Mouse (Mus musculus): ENCODE data around the gene Uba2.
A peak's percentile ranks its signal among the peaks of the same experiment; 100 is the strongest.
"Not testable (repeated sequence)": the region's sequence is repeated elsewhere in the genome, so short reads cannot be mapped to it uniquely, and the experiment has no call there.

Uba2 gene

DNA sequence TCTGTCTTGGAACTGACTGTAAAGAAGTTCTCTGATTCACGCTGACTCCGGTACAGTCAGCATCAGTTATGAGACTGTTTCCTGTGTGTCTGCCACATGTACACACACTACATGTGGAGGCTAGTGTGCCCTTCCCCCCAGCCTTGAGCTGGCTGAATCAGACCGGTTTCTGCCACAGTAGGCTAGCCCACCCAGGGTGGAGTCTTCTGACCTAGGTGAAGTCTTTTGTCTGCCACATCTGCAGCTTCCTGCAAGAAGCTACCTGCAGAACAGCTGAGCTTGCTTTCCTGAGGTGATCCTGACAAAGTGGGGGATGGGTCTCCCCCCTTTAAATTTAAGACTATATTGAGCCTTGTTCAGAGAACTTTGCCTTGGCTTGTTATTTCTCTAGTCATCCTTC lies at the start of gene Uba2:
Uba2 (minus strand) TSS at position 146 of the 400 bp plus-strand sequence.
- DNase-seq (ENCODE audit: low spot score), result peak; percentile 24

DNA sequence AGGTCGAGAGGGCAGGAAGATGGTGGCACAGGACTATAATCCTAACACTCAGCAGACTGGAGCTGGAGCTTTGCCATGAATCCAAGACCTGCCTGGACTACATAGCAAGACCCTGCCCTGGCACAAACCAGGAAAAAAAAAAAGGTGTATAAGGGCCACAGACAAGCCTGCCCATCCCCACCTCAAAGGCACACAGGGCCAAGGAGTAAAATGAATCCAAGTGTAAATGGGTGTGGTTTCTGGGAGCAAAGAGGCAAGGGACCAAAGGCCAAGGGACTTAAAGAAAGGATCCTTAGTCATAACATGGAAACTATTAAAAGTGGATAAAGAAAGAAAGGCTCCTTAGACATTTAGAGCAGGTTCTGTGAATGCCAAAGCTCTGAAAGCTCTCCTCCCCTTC lies 49.1 kb upstream of the Uba2 start:
- DNase-seq (ENCODE audit: low spot score), result no peak

DNA sequence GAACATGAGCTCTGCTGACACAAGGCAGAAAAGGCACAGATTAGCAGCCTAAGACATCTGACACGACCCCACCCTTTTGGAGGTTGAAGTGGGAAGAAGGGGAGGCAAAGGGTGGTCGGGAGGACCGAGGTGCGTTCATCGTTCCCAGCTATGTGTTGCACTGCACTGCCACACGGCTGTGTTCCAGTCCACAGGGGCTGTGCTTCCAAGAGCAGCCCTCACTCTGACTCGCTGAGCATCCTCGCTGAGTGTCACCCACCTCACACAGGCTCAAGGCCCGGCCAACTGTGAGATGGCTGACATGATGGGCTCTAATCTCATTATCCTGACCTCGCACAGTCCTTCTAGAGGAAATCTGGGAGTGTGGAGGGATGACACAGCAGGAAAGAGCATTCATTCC lies 47.1 kb upstream of the Uba2 start:
- DNase-seq (ENCODE audit: low spot score), result no peak

DNA sequence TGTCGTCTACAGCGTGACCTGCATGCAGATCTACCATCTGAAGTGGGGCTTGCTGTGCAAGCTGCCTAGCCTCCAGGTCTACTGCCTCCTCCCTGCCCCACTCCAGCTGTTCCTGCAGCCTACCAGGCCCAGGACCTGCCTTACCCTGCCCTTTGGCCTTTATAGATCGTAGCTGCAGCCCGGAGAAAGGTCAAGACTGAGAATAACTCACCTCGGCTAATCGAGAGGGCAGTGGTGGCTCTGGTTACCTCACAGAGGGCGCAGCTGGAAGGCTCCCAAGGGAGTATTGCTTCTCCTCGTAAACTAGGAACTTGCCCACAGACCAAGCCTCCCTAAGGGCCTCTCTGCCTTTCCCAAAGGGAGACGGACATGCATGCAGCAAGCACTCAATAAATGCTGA lies 46.1 kb upstream of the Uba2 start:
- DNase-seq (ENCODE audit: low spot score), result peak; percentile 60

DNA sequence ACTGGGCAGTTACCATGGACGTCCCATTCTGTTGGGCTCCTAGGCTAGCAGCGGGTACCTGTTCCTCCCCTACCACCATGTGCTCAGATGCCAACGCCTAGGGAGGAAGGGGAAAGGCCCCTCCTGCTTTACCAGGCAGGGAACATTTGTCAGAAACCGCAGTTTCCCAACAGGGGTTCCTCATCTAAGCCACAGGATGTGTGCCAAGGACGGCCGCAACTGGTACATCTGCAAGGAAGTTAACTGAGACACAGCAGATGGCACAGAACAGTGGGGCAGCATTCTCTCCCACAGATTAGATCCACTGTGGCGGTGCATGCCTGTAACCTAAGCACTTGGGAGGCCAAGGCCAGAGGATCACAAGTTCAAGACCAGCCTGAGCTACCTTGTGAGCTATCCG lies 45.2 kb upstream of the Uba2 start:
- DNase-seq (ENCODE audit: low spot score), result no peak

DNA sequence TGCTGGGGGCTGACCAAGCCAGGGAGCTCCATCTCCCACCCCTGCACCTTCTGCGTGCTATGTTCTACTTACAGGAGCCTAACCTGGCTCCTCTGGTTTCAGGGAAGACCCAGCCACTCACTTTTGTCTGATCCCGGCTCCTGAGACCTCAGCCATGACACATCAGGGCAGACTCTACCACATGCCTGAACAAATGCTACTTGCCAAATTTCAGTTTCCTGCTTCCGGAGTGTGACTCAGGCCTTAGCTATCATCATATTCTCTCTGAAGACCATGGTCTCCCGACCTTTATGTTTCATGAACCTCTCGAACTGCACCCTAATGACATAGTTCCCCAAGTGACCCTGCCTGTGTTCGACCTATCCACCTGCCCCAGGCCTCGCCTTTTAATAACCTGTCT lies 43.9 kb upstream of the Uba2 start:
- DNase-seq (ENCODE audit: low spot score), result no peak

DNA sequence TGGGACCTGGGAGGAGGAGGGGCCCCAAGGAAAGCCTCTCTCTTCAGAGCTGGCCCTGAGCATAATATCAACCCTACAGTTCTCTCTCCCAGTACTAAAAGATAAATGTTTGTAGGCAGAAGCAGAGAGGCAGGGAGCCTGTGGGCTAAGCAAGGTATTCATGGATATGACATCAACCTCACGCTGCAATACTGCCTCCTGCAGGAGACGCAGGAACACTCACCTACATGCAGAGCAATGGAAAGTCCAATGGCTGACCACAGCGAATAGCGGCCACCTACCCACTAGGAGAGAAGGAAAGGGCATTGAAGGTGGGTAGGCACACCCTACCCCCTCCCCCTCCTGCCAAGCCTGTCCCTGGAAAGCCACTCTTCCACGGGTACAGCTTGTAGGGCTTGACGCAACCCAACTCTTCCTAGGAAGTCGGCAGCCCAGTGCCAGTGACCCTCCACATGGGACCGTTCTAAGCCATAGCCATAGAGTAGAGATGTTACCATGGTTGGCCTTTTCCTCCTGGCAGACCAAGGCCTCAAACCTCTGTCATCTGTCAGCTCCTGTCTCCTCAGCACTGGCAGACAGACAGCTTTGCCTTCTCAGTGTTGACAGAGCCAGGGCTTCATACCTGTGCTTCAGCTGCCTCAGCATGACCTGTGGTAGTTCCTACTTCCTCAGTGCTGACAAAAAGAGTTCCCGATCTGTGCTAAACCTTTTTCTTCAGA lies 38.8 kb upstream of the Uba2 start:
- no peak for DNase-seq (ENCODE audit: low spot score)

DNA sequence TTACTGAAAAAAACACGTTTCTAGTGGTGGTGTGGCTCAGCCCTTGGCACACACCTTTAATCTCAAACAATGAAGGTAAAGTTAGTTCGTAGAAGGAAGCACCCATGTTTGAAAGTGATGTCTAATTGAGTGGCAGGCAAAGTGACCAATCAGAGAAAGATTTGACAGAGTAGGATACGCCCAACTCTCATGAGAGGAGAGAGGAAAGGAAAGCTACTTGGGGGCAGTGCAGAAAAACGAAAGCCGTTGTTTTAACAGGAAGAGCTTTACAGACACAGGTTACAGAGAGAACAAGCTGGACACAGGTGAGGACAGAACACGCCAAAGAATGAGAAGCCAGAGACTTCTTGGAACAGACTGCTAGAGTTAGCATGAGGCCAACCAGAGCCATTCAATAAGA lies 36.9 kb upstream of the Uba2 start:
- no peak for DNase-seq (ENCODE audit: low spot score)

DNA sequence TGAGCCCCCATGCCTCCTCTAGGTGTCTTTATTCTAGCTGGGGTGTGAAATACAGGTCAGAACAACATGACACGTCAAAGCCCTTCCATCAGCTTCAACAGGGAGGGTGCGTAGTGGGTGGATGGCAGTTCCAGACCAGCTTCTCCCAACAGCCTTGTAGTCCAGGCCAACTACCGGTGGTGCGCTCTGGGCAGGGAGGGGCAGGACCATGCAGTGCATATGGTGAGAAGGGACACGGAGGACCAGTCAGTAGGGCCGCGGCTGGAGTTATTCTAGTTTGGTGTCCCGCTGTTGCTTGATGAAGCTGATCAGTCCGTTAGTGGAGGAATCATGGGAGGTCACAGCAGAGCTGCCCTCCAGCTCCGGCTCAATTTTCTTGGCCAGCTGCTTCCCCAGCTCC lies 32.7 kb upstream of the Uba2 start:
- not testable (repeated sequence) for DNase-seq (ENCODE audit: low spot score)

DNA sequence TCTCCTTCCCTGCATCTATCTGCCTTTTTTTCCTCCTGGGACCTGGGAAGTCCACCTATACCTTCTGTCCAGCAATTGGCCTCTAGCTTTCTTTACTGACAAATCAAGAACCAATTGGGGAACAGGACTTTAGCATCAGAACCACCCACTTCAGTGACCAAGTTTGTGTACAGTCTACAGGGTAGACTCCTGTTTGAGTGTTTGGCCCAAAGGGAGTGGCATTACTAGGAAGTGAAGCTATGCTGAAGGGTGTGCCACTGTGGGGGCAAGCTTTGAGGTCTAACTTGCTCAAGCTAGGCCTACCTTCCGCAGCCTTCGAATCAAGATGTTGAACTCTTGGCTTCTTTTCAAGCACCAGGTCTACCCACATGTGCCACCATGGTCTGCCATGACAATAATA lies 31.4 kb upstream of the Uba2 start:
- no peak for DNase-seq (ENCODE audit: low spot score)

DNA sequence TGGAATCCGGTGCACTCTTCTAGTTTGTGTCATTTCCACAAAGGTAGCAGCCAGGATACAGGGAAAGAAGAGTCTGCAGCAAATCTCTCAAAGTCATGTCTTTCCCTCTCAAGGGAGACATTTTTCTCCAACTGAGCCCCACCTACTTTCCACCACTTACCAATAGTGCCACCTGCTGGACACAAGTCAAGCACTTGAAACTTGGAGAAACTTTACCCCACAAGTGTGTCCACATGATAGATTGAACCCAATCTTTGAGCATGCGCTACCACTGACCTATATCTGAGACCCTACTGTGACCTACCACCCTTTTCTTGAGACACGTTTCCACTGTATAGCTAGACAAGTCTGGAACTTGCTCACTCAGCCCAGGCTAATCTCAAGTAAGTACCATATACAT lies 28.9 kb upstream of the Uba2 start:
- DNase-seq (ENCODE audit: low spot score), result no peak

DNA sequence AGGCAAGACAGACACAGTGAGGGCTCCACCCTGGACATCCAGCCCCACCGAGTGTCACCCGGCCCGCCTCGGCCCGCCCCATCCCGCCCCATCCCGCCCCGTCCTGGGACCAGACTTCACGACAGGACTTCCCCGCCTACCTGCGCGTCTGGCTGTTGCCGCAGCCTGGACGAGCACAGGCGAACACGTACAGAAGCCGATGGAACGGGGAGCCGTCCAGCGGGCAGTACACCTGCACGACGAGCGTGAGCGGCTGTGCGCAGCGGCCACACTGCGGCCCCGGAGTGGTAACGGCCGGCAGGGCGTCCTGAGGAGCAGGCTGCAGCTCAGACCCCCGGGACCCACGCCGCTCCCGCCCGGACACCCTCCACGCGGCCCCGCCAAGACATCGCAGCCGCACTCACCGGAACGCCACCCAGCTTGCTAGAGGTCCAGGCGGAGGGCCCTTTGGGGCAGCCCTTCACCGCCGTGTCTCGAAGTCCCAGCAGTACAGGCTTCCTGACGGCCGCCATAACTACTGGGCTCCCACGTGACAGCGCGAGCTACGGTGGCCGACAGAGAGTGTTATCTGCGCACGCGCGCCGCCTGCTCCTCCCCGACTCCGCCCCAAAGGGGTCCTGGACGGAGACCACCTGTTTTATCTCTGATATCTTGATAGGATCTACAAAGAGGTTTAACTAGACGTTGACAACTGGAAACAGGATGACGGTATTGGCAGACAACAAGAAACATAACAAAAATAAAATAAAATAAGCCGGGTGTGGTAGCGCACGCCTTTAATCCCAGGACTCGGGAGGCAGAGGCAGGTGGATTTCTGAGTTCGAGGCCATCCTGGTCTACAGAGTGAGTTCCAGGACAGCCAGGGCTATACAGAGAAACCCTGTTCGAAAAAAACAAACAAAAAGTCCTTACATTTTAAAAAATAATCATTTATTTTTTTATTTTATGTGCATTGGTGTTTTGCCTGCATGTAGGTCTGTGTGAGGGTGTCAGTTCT lies 27.0 kb upstream of the Uba2 start, which contains the start of gene Pdcd2l:
Pdcd2l (minus strand) TSS at position 530 of the 997 bp plus-strand sequence.
- peak; percentile 92 for DNase-seq (ENCODE audit: low spot score)

DNA sequence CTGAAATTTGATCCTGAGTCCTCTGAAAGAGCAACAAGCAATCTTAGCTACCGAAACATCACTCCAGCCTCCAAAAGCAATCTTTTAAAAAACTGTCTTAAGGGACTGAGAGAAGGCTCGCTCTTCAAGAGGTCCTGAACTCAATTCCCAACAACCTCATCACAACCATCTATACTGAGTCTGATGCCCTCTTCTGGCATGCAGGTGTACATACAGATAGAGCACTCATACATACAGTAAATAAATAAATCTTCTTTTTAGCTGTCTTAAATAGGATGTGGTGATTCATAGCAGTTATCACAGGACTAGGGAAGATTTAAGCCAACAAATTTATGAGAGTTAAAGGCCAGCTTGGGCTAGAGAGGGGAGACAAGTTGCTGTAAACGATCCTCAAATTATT lies 26.2 kb upstream of the Uba2 start:
- DNase-seq (ENCODE audit: low spot score), result no peak

DNA sequence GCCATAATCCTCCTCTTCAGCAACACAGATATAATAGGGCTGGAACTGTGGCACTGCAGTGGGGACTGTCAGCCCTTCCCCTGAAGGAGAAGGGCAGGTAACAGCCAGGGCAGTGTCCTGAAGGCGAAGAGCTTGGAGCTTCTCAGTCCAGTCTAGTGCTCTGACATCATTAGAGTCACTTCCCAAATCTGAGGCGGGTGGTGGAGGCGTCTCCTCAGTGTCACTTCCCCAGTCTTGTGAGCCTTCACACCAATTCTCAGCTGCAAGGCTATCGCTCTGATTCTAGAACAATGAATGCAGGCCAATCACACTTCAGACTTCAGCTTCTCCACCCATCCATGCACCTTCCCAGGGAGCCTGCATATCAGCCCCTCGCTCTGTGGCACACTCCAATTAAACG lies 23.4 kb upstream of the Uba2 start:
- no peak for DNase-seq (ENCODE audit: low spot score)

DNA sequence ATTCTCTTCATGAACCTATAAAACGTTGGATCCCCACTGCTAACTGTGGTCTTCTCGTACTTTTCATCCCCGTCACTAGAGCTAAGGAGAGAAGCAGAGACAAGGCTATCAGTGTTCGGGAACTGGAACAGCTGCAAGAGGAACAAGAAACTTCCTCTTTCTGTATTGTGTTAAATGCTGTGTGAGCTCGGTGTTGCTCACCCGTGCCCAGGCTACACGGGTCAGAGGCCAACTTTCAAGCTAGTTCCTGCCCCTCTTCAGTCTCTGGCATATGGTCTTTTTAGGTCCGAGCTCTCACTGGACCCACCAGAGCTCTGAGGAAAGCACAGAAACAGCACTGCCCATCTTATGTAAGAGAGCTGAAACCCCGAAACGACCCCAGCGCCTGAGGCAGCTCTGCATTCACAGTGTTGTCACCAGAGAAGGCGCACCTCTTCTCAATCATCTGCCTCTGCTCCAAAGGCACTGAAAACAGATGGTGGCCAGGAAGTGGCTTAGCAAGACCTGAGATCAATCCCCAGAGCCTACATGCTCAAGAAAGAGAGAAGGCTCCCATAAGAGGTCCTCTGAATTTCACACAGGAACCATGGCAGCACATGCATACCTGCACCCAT lies 20.1 kb upstream of the Uba2 start:
- no peak for DNase-seq (ENCODE audit: low spot score)

DNA sequence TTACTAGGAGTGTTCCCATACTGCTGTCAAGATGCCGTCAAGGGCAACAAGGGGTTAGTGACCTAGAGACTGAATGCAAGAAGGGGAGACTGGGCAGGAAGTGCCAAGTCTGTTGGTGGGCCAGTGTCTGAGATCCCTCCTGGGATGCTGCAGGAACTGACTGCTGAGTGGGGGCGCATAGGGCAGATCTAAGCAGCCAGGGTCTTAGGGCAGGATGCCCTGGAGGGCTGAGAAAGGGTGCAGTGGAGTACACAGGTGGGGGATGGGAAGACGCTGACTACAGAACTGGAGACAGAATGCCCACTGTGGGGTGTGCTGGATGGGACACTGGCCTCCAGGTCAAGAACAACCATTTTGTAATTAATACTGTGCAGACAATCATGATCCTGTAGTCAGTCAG lies 14.4 kb upstream of the Uba2 start:
- no peak for DNase-seq (ENCODE audit: low spot score)

DNA sequence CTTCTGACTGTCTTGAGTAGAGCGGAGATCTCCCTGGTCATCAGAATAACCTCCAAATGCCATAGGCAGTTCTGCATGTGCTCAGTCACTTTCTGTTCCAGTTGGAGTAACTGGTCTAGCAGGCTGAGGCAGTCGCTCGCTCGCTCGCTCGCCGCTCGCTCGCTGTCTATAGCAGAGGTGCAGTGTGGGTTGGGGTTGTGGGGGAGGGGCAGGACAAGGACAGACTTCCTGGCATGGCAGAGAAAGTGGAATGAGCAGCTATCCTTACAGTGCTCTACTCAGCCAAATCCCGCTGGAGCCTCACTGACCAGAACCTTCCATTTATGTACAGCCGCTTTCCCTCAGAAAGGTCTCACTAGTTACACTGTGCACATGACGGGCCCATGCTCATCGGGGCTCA lies 14.0 kb upstream of the Uba2 start:
- DNase-seq (ENCODE audit: low spot score), result no peak

DNA sequence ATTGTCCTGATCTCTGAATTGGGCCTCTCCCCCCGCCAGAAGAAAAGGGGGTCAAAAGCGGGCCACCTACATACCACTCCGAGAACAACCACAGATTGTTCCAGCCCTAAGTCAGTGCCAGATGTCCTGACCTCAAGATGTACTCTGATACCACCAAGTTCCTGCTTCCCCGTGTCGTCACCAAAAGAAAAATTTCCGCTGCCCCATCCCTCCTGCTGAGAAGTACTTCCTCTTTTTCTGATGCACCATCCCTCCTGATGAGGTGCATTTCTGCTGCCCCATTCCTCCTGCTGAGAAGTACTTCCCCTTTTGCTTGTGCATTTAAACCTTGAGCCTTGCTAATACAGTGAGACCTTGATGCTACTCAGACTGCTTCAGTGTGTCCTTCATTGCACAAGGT lies 6.8 kb upstream of the Uba2 start:
- not testable (repeated sequence) for DNase-seq (ENCODE audit: low spot score)

DNA sequence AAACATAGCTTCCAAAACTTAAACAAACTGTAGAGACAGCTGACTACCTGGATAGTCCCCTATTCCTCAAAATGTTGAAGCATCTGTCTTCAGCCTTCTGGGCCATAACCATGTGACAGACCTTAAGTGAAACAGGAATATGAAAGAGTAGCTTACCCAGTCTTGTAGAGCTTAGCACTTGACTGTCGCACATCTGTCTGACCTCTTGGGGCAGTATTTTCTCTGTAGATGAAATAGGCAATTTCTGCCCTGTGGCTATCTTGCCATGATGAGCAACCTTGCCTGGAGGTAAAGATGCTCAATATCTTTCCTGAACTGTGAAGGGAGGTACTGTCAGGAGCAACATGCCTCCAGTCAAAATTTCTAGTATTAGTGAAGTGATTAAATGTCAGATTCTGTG lies 2.9 kb upstream of the Uba2 start:
- DNase-seq (ENCODE audit: low spot score), result no peak

DNA sequence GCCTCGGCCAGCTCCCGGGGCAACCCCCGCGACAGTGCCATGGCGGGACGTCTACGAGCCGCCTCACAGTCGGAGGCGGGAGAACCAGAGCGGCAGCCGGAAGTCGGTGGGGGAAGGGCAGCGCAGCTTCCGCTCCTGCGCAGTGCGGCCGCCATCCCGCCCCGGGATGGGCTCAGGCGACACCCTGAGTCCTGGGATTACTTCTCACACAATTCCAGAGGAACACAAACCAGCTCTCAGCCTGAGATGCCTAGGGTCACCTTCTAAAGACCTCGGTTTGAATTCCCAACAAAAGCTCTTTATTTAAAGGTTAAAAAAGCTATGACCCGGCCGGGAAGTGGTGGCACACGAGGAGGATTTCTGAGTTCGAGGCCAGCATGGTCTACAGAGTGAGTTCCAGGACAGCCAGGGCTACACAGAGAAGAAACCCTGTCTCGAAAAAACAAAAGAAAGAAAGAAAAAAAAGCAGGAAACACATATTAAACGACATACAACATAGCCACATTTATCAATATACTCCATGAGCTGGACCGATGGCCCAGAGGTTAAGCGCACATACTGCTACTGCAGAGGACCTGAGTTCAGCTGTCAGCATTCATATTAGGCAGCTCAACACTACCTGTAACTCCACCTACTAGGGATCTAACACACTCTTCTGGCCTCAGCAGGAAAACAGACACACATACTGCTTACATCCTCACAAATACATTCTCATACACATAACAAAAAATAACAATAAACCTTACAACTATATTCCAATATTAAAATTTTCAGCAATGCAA lies 738 bp downstream of the Uba2 start:
- DNase-seq (ENCODE audit: low spot score), result peak; percentile 88

DNA sequence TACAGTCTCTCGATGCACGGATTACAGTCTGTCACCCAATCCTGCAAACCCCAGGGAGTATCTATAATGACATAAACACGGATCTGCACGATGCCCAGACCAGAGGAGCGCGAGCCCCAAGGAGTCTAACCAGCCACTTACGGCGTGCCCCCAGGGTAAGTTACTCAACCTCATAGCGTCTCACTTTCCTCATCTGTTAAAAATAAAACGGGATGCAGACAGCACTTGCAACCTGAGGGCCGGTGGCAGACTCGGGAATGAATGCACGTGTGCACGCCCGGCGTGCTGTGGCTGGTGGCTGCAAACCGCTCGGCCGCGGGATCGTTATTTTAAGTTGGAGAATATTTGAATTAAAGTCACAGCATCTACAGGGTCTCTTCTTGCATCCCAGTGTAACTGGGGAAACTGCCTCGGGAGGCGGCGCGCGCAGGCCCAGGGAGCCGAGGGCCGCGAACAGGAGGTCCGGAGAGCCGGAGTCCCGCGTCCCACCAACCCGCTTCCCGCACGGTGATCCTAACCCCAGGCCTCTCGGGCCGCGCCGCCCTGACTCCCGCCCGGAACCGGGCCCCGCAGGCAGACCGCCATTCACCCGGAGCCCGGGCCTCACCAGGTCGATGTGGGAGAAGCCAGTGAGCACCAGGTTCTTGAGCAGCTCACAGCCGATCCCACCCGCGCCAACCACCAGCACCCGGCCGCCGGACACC lies 1.5 kb downstream of the Uba2 start:
- DNase-seq (ENCODE audit: low spot score), result no peak
